Mouse (Mus musculus): Measurements from ENCODE around the gene Cacna1i. TPM values are rescaled to one million over a fixed set of nuclear protein-coding genes. Genes with fewer than 3 reads are reported as not detected.

Gene Cacna1i
- polyA plus RNA-seq, 1 experiment from 2014 or later, result 0.80 TPM

- H3K4me3 ChIP-seq (replicated peaks; ENCODE audit: low read length), result no peak overlapping the region
- no peak overlapping the region for H3K9ac ChIP-seq
- no peaks in the 10 kb centered on the region for H3K27me3 ChIP-seq (ENCODE audit: control insufficient read depth, insufficient read depth, low read length)
- 0% methylated on average over 2 of the region's 2 CpGs for WGBS
- H3K4me2 ChIP-seq (replicated peaks), result no peak overlapping the region
- DNase-seq (ENCODE audit: low spot score), result peak; percentile 89
- H3K4me1 ChIP-seq (replicated peaks; ENCODE audit: control insufficient read depth, insufficient read depth, low read length), result peaks cover 11% of the 10 kb centered on the region; the same call in 1 of the 2 replicates
- no peaks in the 10 kb centered on the region for H3K36me3 ChIP-seq (replicated peaks; ENCODE audit: control insufficient read depth, insufficient read depth)
- H3K27ac ChIP-seq, result no peak overlapping the region
- ATAC-seq (ENCODE audit: low FRiP score), result peak; percentile 50; the same call in 1 of the 2 replicates
- no peaks in the 10 kb centered on the region for H3K9me3 ChIP-seq (ENCODE audit: control insufficient read depth, low read length)
Observed at GRCm38 (mm10) chr15:80266281-80266680, 20.8 kb upstream of the Cacna1i start.

DNA sequence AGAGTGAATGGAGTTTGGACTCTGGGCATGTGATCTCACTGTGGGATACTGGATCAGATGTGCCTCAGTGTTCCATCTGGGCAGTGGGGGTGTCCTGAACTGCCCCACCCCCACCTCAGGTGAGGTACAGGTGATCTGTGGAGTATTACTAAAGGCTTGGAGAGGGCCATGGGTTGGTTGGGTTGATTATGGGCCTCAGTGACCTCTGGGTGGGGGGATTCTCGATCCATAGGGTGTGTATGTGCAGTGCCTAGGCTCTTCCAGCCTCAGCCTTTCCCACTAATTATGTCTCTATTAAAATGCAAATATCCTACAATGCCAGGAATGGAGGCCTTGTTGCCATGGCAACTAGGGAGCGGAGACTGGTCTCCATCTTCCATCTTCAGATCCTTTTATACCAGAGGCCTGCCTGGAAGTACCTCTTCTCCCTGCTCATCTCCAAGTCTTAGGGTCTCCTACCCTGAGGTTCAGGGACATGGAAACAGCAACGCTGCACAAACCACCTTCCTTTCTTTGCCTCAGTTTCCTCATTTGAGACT is 15.1 kb upstream of the Cacna1i start:
- H3K27me3 ChIP-seq (ENCODE audit: control insufficient read depth, insufficient read depth, low read length), result no peaks in the 10 kb centered on the region
- no peak overlapping the region for H3K4me3 ChIP-seq (replicated peaks; ENCODE audit: low read length)
- H3K27ac ChIP-seq, result no peak overlapping the region
- no peaks in the 10 kb centered on the region for H3K36me3 ChIP-seq (replicated peaks; ENCODE audit: control insufficient read depth, insufficient read depth)
- 54% methylated on average over 3 of the region's 3 CpGs for WGBS
- H3K4me2 ChIP-seq (replicated peaks), result no peak overlapping the region
- no peak; the same call in 1 of the 2 replicates for ATAC-seq (ENCODE audit: low FRiP score)
- 0 out of 2 replicates have a peak, but pooled peaks cover 6% of the 10 kb centered on the region for H3K4me1 ChIP-seq (replicated peaks; ENCODE audit: control insufficient read depth, insufficient read depth, low read length)
- DNase-seq (ENCODE audit: low spot score), result peak; percentile 39
- no peaks in the 10 kb centered on the region for H3K9me3 ChIP-seq (ENCODE audit: control insufficient read depth, low read length)
- H3K9ac ChIP-seq, result no peak overlapping the region

- no peak overlapping the region for H3K9ac ChIP-seq
- ATAC-seq (ENCODE audit: low FRiP score) (no peak), DNase-seq (ENCODE audit: low spot score) (peak; percentile 33)
- no peak overlapping the region for H3K27ac ChIP-seq
- no peaks in the 10 kb centered on the region for H3K9me3 ChIP-seq (ENCODE audit: control insufficient read depth, low read length)
- no peaks in the 10 kb centered on the region for H3K27me3 ChIP-seq (ENCODE audit: control insufficient read depth, insufficient read depth, low read length)
- H3K36me3 ChIP-seq (replicated peaks; ENCODE audit: control insufficient read depth, insufficient read depth), result no peaks in the 10 kb centered on the region
- H3K4me2 ChIP-seq (replicated peaks), result no peak overlapping the region
- 37% methylated on average over 9 of the region's 9 CpGs for WGBS
- H3K4me1 ChIP-seq (replicated peaks; ENCODE audit: control insufficient read depth, insufficient read depth, low read length), result 0 out of 2 replicates have a peak, but pooled peaks cover 5% of the 10 kb centered on the region
- no peak overlapping the region for H3K4me3 ChIP-seq (replicated peaks; ENCODE audit: low read length)
Observed at GRCm38 (mm10) chr15:80277107-80277506, 9.9 kb upstream of the Cacna1i start.

DNA sequence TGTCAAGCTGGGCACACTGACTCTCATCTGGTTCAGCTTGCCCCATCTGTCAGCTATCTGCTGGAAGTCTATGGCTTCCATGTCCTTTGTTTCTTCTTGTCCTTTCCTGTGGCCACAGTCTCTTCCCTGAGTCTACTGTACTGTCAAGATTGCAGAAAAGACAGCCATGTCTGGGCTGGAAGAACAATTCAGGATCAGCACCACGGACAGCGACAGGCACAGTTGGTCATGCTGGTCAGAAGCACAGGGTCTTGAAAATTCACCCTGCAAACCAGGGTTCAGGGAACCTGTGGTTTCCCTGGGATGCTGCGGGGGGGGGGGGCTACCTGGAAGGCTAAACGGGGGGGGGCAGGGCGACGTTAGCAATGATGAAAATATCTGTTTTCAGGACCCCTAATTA is 9.4 kb upstream of the Cacna1i start:
- ATAC-seq (ENCODE audit: low FRiP score) (no peak), DNase-seq (ENCODE audit: low spot score) (peak; percentile 70)
- no peak overlapping the region for H3K4me3 ChIP-seq (replicated peaks; ENCODE audit: low read length)
- no peak overlapping the region for H3K9ac ChIP-seq
- WGBS, result 5% methylated on average over 6 of the region's 6 CpGs
- no peaks in the 10 kb centered on the region for H3K36me3 ChIP-seq (replicated peaks; ENCODE audit: control insufficient read depth, insufficient read depth)
- H3K27ac ChIP-seq, result no peak overlapping the region
- 0 out of 2 replicates have a peak, but pooled peaks cover under 1% of the 10 kb centered on the region for H3K4me1 ChIP-seq (replicated peaks; ENCODE audit: control insufficient read depth, insufficient read depth, low read length)
- no peaks in the 10 kb centered on the region for H3K9me3 ChIP-seq (ENCODE audit: control insufficient read depth, low read length)
- H3K27me3 ChIP-seq (ENCODE audit: control insufficient read depth, insufficient read depth, low read length), result no peaks in the 10 kb centered on the region
- H3K4me2 ChIP-seq (replicated peaks), result no peak overlapping the region

GRCm38 (mm10) chr15:80278121-80278759 is 8.8 kb upstream of the Cacna1i start:
- Histone ChIP-seq H3K9ac (no peak overlapping the region), H3K4me1 (replicated peaks; ENCODE audit: control insufficient read depth, insufficient read depth, low read length) (no peaks in the 10 kb centered on the region), H3K4me3 (replicated peaks; ENCODE audit: low read length) (no peak overlapping the region), H3K4me2 (replicated peaks) (no peak overlapping the region), H3K36me3 (replicated peaks; ENCODE audit: control insufficient read depth, insufficient read depth) (no peaks in the 10 kb centered on the region), H3K9me3 (ENCODE audit: control insufficient read depth, low read length) (no peaks in the 10 kb centered on the region), H3K27me3 (ENCODE audit: control insufficient read depth, insufficient read depth, low read length) (peaks cover 4% of the 10 kb centered on the region; the same call in 1 of the 2 replicates), H3K27ac (no peak overlapping the region)
- WGBS, result 72% methylated on average over 5 of the region's 5 CpGs
- no peak for ATAC-seq (ENCODE audit: low FRiP score)
- DNase-seq (ENCODE audit: low spot score), result no peak

GRCm38 (mm10) chr15:80279053-80279452 is 8.0 kb upstream of the Cacna1i start:
- Histone ChIP-seq H3K36me3 (replicated peaks; ENCODE audit: control insufficient read depth, insufficient read depth) (no peaks in the 10 kb centered on the region), H3K9me3 (ENCODE audit: control insufficient read depth, low read length) (no peaks in the 10 kb centered on the region), H3K4me1 (replicated peaks; ENCODE audit: control insufficient read depth, insufficient read depth, low read length) (no peaks in the 10 kb centered on the region), H3K27me3 (ENCODE audit: control insufficient read depth, insufficient read depth, low read length) (peaks cover 6% of the 10 kb centered on the region; the same call in 1 of the 2 replicates), H3K9ac (no peak overlapping the region), H3K4me3 (replicated peaks; ENCODE audit: low read length) (no peak overlapping the region), H3K27ac (no peak overlapping the region), H3K4me2 (replicated peaks) (no peak overlapping the region)
- 80% methylated on average over 2 of the region's 2 CpGs for WGBS
- no peak for DNase-seq (ENCODE audit: low spot score)
- no peak for ATAC-seq (ENCODE audit: low FRiP score)

GRCm38 (mm10) chr15:80280646-80281045 is 6.4 kb upstream of the Cacna1i start:
- no peak overlapping the region for H3K4me2 ChIP-seq (replicated peaks)
- 22% methylated on average over 6 of the region's 6 CpGs for WGBS
- H3K9ac ChIP-seq, result no peak overlapping the region
- no peaks in the 10 kb centered on the region for H3K9me3 ChIP-seq (ENCODE audit: control insufficient read depth, low read length)
- H3K27me3 ChIP-seq (ENCODE audit: control insufficient read depth, insufficient read depth, low read length), result peaks cover 14% of the 10 kb centered on the region
- ATAC-seq (ENCODE audit: low FRiP score) (no peak), DNase-seq (ENCODE audit: low spot score) (no peak)
- no peak overlapping the region for H3K4me3 ChIP-seq (replicated peaks; ENCODE audit: low read length)
- no peaks in the 10 kb centered on the region for H3K36me3 ChIP-seq (replicated peaks; ENCODE audit: control insufficient read depth, insufficient read depth)
- H3K27ac ChIP-seq, result no peak overlapping the region
- no peaks in the 10 kb centered on the region for H3K4me1 ChIP-seq (replicated peaks; ENCODE audit: control insufficient read depth, insufficient read depth, low read length)

- Histone ChIP-seq H3K36me3 (replicated peaks; ENCODE audit: control insufficient read depth, insufficient read depth) (no peaks in the 10 kb centered on the region), H3K27me3 (ENCODE audit: control insufficient read depth, insufficient read depth, low read length) (peaks cover 55% of the 10 kb centered on the region), H3K4me3 (replicated peaks; ENCODE audit: low read length) (peak overlapping the region; percentile 59), H3K27ac (no peak overlapping the region), H3K9me3 (ENCODE audit: control insufficient read depth, low read length) (no peaks in the 10 kb centered on the region), H3K4me2 (replicated peaks) (peak overlapping the region; percentile 92), H3K9ac (peak overlapping the region; percentile 74), H3K4me1 (replicated peaks; ENCODE audit: control insufficient read depth, insufficient read depth, low read length) (peaks cover 10% of the 10 kb centered on the region; the same call in 1 of the 2 replicates)
- no peak for DNase-seq (ENCODE audit: low spot score)
- ATAC-seq (ENCODE audit: low FRiP score), result no peak
- WGBS, result 0% methylated on average over 23 of the region's 23 CpGs
Observed at GRCm38 (mm10) chr15:80288036-80288435, 998 bp downstream of the Cacna1i start.

DNA sequence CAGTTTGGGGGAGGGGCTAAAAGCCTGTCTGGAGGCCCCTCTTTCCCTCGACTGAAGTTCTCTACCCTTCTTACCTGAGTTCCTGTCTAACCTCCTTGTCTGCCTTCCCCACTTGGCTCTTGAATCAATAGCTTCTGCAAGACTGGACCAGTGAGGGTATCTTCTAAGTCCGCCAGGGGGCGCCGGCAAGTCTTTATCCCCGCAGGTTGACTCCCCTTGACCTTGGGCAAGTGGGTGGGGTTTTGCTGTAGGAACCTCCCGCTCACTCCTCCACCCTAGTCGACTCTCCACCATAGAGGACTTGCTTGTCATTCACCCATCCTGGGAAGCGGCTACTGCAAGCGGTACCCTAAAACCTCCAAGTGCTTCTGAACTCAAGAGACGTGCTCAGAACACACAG is 2.4 kb downstream of the Cacna1i start:
- ATAC-seq (ENCODE audit: low FRiP score) (no peak), DNase-seq (ENCODE audit: low spot score) (no peak)
- Histone ChIP-seq H3K4me3 (replicated peaks; ENCODE audit: low read length) (no peak overlapping the region), H3K27me3 (ENCODE audit: control insufficient read depth, insufficient read depth, low read length) (peaks cover 52% of the 10 kb centered on the region), H3K4me2 (replicated peaks) (peak overlapping the region; percentile 92), H3K9ac (no peak overlapping the region), H3K4me1 (replicated peaks; ENCODE audit: control insufficient read depth, insufficient read depth, low read length) (peaks cover 10% of the 10 kb centered on the region; the same call in 1 of the 2 replicates), H3K9me3 (ENCODE audit: control insufficient read depth, low read length) (no peaks in the 10 kb centered on the region), H3K36me3 (replicated peaks; ENCODE audit: control insufficient read depth, insufficient read depth) (no peaks in the 10 kb centered on the region), H3K27ac (no peak overlapping the region)
- WGBS, result 9% methylated on average over 10 of the region's 10 CpGs

Measured in hindbrain, embryonic 14.5 days (tissue).